Mouse (Mus musculus) liver, adult 2 months (tissue): ENCODE results near the gene Tdo2.

Experiments
- CTCF ChIP-seq: fragments of 200-500 bp; IDR thresholded peaks from 2 replicates; pipeline ENCODE4 v1.5.1; 2011; ENCODE audit warnings: low read depth, low read length, control low read depth
- POLR2A ChIP-seq: fragments of 200-500 bp; IDR thresholded peaks from 2 replicates; pipeline ENCODE4 v1.6.1; 2011; ENCODE audit warnings: low read length, control low read depth; ENCODE audit not compliant: insufficient read depth; ENCODE audit errors: extremely low read depth

DNA sequence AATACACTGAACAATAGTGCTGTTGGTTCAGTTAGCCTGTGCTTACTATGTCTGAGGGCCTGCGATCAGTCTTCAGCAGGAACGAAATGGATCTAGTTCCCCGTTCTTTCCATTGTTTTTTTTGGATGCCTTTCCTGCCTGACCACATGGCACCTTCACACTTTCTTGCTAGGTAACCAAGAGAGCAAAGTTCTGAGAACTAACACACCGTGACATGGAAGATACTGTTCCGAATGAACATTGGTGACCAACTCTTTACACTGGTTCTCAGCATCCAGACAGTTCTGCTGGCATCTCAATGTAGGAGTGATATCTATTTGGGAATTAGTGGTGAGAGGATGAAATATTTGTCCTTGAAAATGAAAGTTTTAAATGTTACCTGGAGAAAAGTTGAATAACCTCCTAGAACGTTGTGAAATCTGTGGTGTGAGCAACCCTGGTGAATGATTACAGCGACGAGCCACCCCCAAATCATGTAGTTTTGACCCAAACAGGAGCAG lies 46.5 kb upstream of the Tdo2 start:
- TF ChIP-seq CTCF (no peak), POLR2A (no peak)
